ENCODE assay signal across 22 mouse cellular contexts in the genomic region with DNA sequence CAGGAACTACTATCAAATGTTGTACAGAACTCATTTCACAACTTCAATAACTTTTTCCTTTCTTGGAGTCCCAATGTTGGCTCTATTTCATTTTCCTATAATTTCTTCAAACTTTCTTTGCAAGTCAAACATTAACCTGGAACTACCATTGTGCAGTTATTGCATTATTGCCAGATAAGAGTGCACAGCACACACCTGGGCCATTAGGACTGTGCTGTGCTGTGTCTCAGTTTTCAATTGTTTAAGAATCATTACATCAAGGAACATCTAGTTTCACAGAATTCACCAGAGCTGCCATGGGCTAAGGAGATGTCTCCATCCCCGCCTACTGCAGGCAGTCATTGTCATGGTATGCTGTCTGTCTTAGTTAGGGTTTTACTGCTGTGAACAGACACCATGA.
"Had no signal": no experiment of that assay in that cellular context is flagged by ENCODE, and none has a peak within 500 bp of the region (broad histone marks: within the 10 kb centered on the region; RNA-seq: fewer than 3 reads in every experiment).

No protein-coding gene starts in this region.

- H3K36me3 ChIP-seq: lung, embryonic 15.5 days; midbrain, embryonic 13.5 days; midbrain, embryonic 15.5 days; neural tube, embryonic 13.5 days; neural tube, embryonic 15.5 days had no signal

- H3K27me3 ChIP-seq: lung, embryonic 15.5 days; megakaryocyte, embryonic 14.5 days; midbrain, embryonic 13.5 days; midbrain, embryonic 15.5 days; neural tube, embryonic 13.5 days; neural tube, embryonic 15.5 days had no signal

- H3K4me2 ChIP-seq: lung, embryonic 15.5 days; midbrain, embryonic 11.5 days; midbrain, embryonic 13.5 days; midbrain, embryonic 15.5 days; neural tube, embryonic 13.5 days; neural tube, embryonic 15.5 days had no signal

- ATAC-seq: liver, postnatal 0 days; lung, postnatal 0 days; midbrain, embryonic 13.5 days; midbrain, embryonic 15.5 days had no signal

- H3K9me3 ChIP-seq: lung, embryonic 15.5 days; midbrain, embryonic 13.5 days; midbrain, embryonic 15.5 days; neural tube, embryonic 13.5 days; neural tube, embryonic 15.5 days had no signal

- H3K9ac ChIP-seq: liver, postnatal 0 days; lung, embryonic 15.5 days; midbrain, embryonic 13.5 days; midbrain, embryonic 15.5 days; neural tube, embryonic 13.5 days; neural tube, embryonic 15.5 days had no signal

- DNase-seq: liver, postnatal 0 days; lung, adult 2 months; lung, postnatal 14 days; lung, postnatal 36 days; retina, postnatal 1 day; right cerebral cortex, adult 18-20 months; right cerebral cortex, postnatal 25 days; right cerebral cortex, postnatal 4 days; spleen, adult 18-20 months; thymus, adult 18-20 months; thymus, postnatal 25 days; thymus, postnatal 4 days had no signal

- H3K27ac ChIP-seq: lung, embryonic 15.5 days; macrophage; midbrain, embryonic 13.5 days; midbrain, embryonic 15.5 days; neural tube, embryonic 13.5 days; neural tube, embryonic 15.5 days had no signal

- H3K4me1 ChIP-seq: lung, embryonic 15.5 days; midbrain, embryonic 15.5 days; neural tube, embryonic 13.5 days; neural tube, embryonic 15.5 days had no signal

- H3K4me3 ChIP-seq: lung, embryonic 15.5 days; megakaryocyte, embryonic 14.5 days; midbrain, embryonic 13.5 days; midbrain, embryonic 15.5 days; myocyte; neural tube, embryonic 13.5 days; neural tube, embryonic 15.5 days had no signal
